Mouse (Mus musculus): ENCODE measurements around the gene Klhdc3. TPM values are rescaled to one million over a fixed set of nuclear protein-coding genes. Genes with fewer than 3 reads are reported as not detected.

The Klhdc3 gene
- total and polyA plus RNA-seq, 2 experiments from 2014 or later = 117 to 175 TPM

GRCm38 (mm10) chr17:46651292-46651691 lies 29.4 kb downstream of the Klhdc3 start:
- Histone ChIP-seq H3K27me3 (ENCODE audit: control insufficient read depth, insufficient read depth, low read length) (no peaks in the 10 kb centered on the region), H3K36me3 (replicated peaks; ENCODE audit: control insufficient read depth, insufficient read depth, low read length) (peaks cover 41% of the 10 kb centered on the region), H3K4me2 (ENCODE audit: low read depth, low read length) (peak overlapping the region; percentile 89), H3K4me3 (ENCODE audit: low read depth, low read length) (peak overlapping the region; percentile 73), H3K4me1 (ENCODE audit: control insufficient read depth, insufficient read depth) (peaks cover 24% of the 10 kb centered on the region), H3K9me3 (replicated peaks; ENCODE audit: control insufficient read depth, low read length) (no peaks in the 10 kb centered on the region), H3K27ac (ENCODE audit: low read depth) (peak overlapping the region; percentile 95), H3K9ac (replicated peaks; ENCODE audit: low read depth, low read length) (peak overlapping the region; percentile 80)
- no peak for TF ChIP-seq CTCF (IDR thresholded peaks at IDR 0.05; ENCODE audit: low read depth)
- TF ChIP-seq EP300 (IDR thresholded peaks at IDR 0.05; ENCODE audit: low read depth) = no peak
- 61% methylated on average over 17 of the region's 17 CpGs for WGBS
- ATAC-seq (ENCODE audit: insufficient read depth, low read depth) (no peak), DNase-seq (ENCODE audit: low spot score) (no peak)

DNA sequence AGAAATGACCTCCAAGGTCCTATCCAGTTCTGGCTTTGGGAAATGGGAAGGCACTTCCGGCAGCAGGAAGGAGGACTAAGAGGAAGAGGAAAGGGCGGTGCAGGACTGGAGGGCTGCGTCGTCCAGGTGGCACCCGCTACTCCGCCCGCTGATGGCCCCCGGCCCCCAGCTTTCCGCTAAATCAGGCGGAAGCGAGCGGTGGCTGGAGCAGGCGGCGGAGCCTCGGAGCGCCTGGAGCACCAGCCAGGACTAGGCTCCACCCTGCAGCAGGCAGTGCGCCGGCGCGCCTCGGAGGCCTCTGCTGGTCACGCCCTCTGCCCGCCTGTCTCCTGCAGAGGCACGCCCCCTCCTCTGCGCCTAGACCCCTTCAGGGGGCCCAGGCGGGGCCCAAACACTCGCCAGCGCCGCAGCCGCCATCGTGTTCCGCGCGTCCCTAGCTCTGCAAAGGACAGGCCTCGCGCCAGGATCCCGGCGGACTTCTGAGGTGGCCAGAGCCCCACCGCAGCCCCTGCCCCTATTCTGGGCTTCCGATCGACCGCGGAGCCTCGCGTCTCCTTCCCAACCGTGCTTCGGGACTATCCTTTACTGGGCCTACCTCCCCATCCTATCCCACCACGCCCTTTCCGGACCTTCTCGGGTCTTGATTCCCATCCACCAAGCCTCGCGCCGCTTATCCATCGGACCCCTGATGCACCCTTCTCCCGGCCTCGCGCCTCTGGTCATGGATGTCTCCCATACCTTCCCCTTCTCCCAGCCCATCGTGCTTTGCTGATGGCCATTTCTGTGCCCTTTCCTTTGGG lies 30.3 kb downstream of the Klhdc3 start, which contains the start of gene Cul7:
Gene Cul7, plus strand, starts transcription at position 106 of the 800 bp plus-strand sequence.
- Histone ChIP-seq H3K9ac (replicated peaks; ENCODE audit: low read depth, low read length) (peak within 1 kb of the TSS; percentile 80), H3K27ac (ENCODE audit: low read depth) (peak within 1 kb of the TSS; percentile 95), H3K4me3 (ENCODE audit: low read depth, low read length) (peak within 1 kb of the TSS; percentile 73), H3K36me3 (replicated peaks; ENCODE audit: control insufficient read depth, insufficient read depth, low read length) (peaks cover 33% of the 10 kb centered on the region), H3K4me1 (ENCODE audit: control insufficient read depth, insufficient read depth) (peaks cover 24% of the 10 kb centered on the region), H3K4me2 (ENCODE audit: low read depth, low read length) (peak within 1 kb of the TSS; percentile 89), H3K9me3 (replicated peaks; ENCODE audit: control insufficient read depth, low read length) (no peaks in the 10 kb centered on the region), H3K27me3 (ENCODE audit: control insufficient read depth, insufficient read depth, low read length) (no peaks in the 10 kb centered on the region)
- peak; percentile 98 for DNase-seq (ENCODE audit: low spot score)
- peak; percentile 90 for ATAC-seq (ENCODE audit: insufficient read depth, low read depth)
- peak; percentile 71 for TF ChIP-seq EP300 (IDR thresholded peaks at IDR 0.05; ENCODE audit: low read depth)
- no peak for TF ChIP-seq CTCF (IDR thresholded peaks at IDR 0.05; ENCODE audit: low read depth)
- under 1% methylated on average over 55 of the region's 58 CpGs for WGBS

DNA sequence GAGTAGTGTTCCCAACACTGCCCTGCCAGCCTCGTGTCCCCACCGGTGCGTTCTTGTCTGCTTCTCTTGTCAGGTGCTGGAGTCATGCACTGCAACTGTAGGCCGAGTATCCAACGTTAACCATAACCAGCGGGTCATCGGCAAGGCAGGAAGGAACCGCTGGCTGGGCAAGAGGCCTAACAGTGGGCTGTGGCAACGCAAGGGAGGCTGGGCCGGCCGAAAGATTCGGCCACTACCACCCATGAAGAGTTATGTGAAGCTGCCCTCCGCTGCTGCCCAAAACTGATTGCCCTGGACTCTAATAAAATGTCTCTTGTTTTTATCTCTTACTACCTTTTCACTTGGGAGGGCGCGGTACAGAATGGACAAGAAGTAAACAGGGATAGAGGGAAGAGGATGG lies 30.9 kb downstream of the Klhdc3 start:
- TF ChIP-seq CTCF (IDR thresholded peaks at IDR 0.05; ENCODE audit: low read depth) = no peak
- TF ChIP-seq EP300 (IDR thresholded peaks at IDR 0.05; ENCODE audit: low read depth) = no peak
- Histone ChIP-seq H3K27ac (ENCODE audit: low read depth) (peak overlapping the region; percentile 95), H3K4me2 (ENCODE audit: low read depth, low read length) (peak overlapping the region; percentile 89), H3K4me1 (ENCODE audit: control insufficient read depth, insufficient read depth) (peaks cover 27% of the 10 kb centered on the region), H3K9ac (replicated peaks; ENCODE audit: low read depth, low read length) (peak overlapping the region; percentile 80), H3K9me3 (replicated peaks; ENCODE audit: control insufficient read depth, low read length) (no peaks in the 10 kb centered on the region), H3K4me3 (ENCODE audit: low read depth, low read length) (peak overlapping the region; percentile 73), H3K36me3 (replicated peaks; ENCODE audit: control insufficient read depth, insufficient read depth, low read length) (peaks cover 31% of the 10 kb centered on the region), H3K27me3 (ENCODE audit: control insufficient read depth, insufficient read depth, low read length) (no peaks in the 10 kb centered on the region)
- DNase-seq (ENCODE audit: low spot score) (no peak), ATAC-seq (ENCODE audit: insufficient read depth, low read depth) (no peak)
- WGBS = 22% methylated on average over 15 of the region's 15 CpGs

GRCm38 (mm10) chr17:46648436-46648835 lies 32.3 kb downstream of the Klhdc3 start:
- 73% methylated on average over 9 of the region's 9 CpGs for WGBS

GRCm38 (mm10) chr17:46647279-46647678 lies 33.4 kb downstream of the Klhdc3 start:
- WGBS = 90% methylated on average over 7 of the region's 7 CpGs
- H3K9ac ChIP-seq (replicated peaks; ENCODE audit: low read depth, low read length) = no peak overlapping the region
- ATAC-seq (ENCODE audit: insufficient read depth, low read depth) (no peak), DNase-seq (ENCODE audit: low spot score) (no peak)
- no peak overlapping the region for H3K4me3 ChIP-seq (ENCODE audit: low read depth, low read length)
- peaks cover 19% of the 10 kb centered on the region for H3K36me3 ChIP-seq (replicated peaks; ENCODE audit: control insufficient read depth, insufficient read depth, low read length)
- no peaks in the 10 kb centered on the region for H3K9me3 ChIP-seq (replicated peaks; ENCODE audit: control insufficient read depth, low read length)
- no peak overlapping the region for H3K4me2 ChIP-seq (ENCODE audit: low read depth, low read length)
- no peaks in the 10 kb centered on the region for H3K27me3 ChIP-seq (ENCODE audit: control insufficient read depth, insufficient read depth, low read length)
- TF ChIP-seq CTCF (IDR thresholded peaks at IDR 0.05; ENCODE audit: low read depth) (no peak), EP300 (IDR thresholded peaks at IDR 0.05; ENCODE audit: low read depth) (no peak)
- H3K27ac ChIP-seq (ENCODE audit: low read depth) = no peak overlapping the region
- H3K4me1 ChIP-seq (ENCODE audit: control insufficient read depth, insufficient read depth) = peaks cover 29% of the 10 kb centered on the region

More at GRCm38 (mm10) chr17:46648436-46648835, 32.3 kb downstream of the Klhdc3 start:
- ATAC-seq (ENCODE audit: insufficient read depth, low read depth) (no peak), DNase-seq (ENCODE audit: low spot score) (no peak)
- Histone ChIP-seq H3K27me3 (ENCODE audit: control insufficient read depth, insufficient read depth, low read length) (no peaks in the 10 kb centered on the region), H3K27ac (ENCODE audit: low read depth) (no peak overlapping the region), H3K4me1 (ENCODE audit: control insufficient read depth, insufficient read depth) (peaks cover 31% of the 10 kb centered on the region), H3K4me3 (ENCODE audit: low read depth, low read length) (no peak overlapping the region), H3K9me3 (replicated peaks; ENCODE audit: control insufficient read depth, low read length) (no peaks in the 10 kb centered on the region), H3K4me2 (ENCODE audit: low read depth, low read length) (no peak overlapping the region), H3K9ac (replicated peaks; ENCODE audit: low read depth, low read length) (no peak overlapping the region), H3K36me3 (replicated peaks; ENCODE audit: control insufficient read depth, insufficient read depth, low read length) (peaks cover 19% of the 10 kb centered on the region)
- TF ChIP-seq EP300 (IDR thresholded peaks at IDR 0.05; ENCODE audit: low read depth) = no peak
- TF ChIP-seq CTCF (IDR thresholded peaks at IDR 0.05; ENCODE audit: low read depth) = no peak

Measured in heart, postnatal 0 days (tissue).